Mouse (Mus musculus) intestine, embryonic 16.5 days (tissue): ENCODE results near the gene Gcg. TPM values are rescaled to one million over a fixed set of nuclear protein-coding genes. Genes with fewer than 3 reads are reported as not detected.

Experiments
- ATAC-seq: fragments of 200-750 bp; cut with Nextera tagmentation; 2 replicates; pipeline ENCODE4 v1.8.0; 2017; ENCODE audit warnings: moderate TSS enrichment, moderate library complexity
- H3K27ac ChIP-seq: fragments of 300-500 bp; sonication (generic); 2 replicates; pipeline ENCODE4 v1.5.1; 2014; ENCODE audit warnings: mild to moderate bottlenecking, low read length
- H3K27me3 ChIP-seq: fragments of 300-500 bp; sonication (generic); replicated peaks from 2 replicates; pipeline ENCODE4 v1.6.1; 2014; ENCODE audit warnings: low read length, control low read depth, mixed read lengths; ENCODE audit not compliant: control insufficient read depth, insufficient read depth
- H3K36me3 ChIP-seq: fragments of 300-500 bp; sonication (generic); 2 replicates; pipeline ENCODE4 v1.6.1; 2014; ENCODE audit warnings: low read length, control low read depth; ENCODE audit not compliant: control insufficient read depth, insufficient read depth
- H3K4me1 ChIP-seq: fragments of 300-500 bp; sonication (generic); 2 replicates; pipeline ENCODE4 v1.6.1; 2014; ENCODE audit warnings: low read length, control low read depth, mixed read lengths; ENCODE audit not compliant: control insufficient read depth, insufficient read depth
- H3K4me2 ChIP-seq: fragments of 300-500 bp; sonication (generic); 2 replicates; pipeline ENCODE4 v1.6.1; 2014; ENCODE audit warnings: low read depth, low read length, control low read depth
- H3K4me3 ChIP-seq: fragments of 300-500 bp; sonication (generic); 2 replicates; pipeline ENCODE4 v1.5.1; 2014; ENCODE audit warnings: mild to moderate bottlenecking, low read length
- H3K9ac ChIP-seq: fragments of 300-500 bp; sonication (generic); 2 replicates; pipeline ENCODE4 v1.6.1; 2014; ENCODE audit warnings: low read depth, low read length
- H3K9me3 ChIP-seq: fragments of 300-500 bp; sonication (generic); 2 replicates; pipeline ENCODE4 v1.6.1; 2016; ENCODE audit warnings: low read length, control low read depth; ENCODE audit not compliant: control insufficient read depth
- WGBS: fragments of 180-500 bp; shearing (Covaris S2); extraction: QIAGEN DNeasy Blood & Tissue Kit; methylation state at CpG from one replicate; pipeline ENCODE4 v1.1.7; 2014; 5-methylcytosine and 5-hydroxymethylcytosine counted together
- polyA plus RNA-seq: library from polyadenylated mRNA; unstranded; fragments of >200 nt; fragmentation: Nextera tagmentation; extraction: Ambion mirVana; gene quantifications from 2 replicates; pipeline ENCODE4 v1.2.1, GENCODE M21; 2015

Gene Gcg
- polyA plus RNA-seq, result 66.9 and 85.5 TPM in 2 replicates

- no peak for ATAC-seq
- no peaks in the 10 kb centered on the region for H3K27me3 ChIP-seq
- 72% methylated on average over 9 of the region's 9 CpGs for WGBS
- no peak within 1 kb of the TSS for H3K27ac ChIP-seq
- H3K9ac ChIP-seq, result no peak within 1 kb of the TSS
- H3K4me2 ChIP-seq, result no peak within 1 kb of the TSS
- no peaks in the 10 kb centered on the region for H3K9me3 ChIP-seq
- no peak within 1 kb of the TSS for H3K4me3 ChIP-seq
- no peaks in the 10 kb centered on the region for H3K4me1 ChIP-seq
- no peaks in the 10 kb centered on the region for H3K36me3 ChIP-seq
Measured at GRCm38 (mm10) chr2:62483550-62483949, at the start of gene Gcg. Gene Gcg (minus strand): TSS chr2:62483650.

- Histone ChIP-seq H3K36me3 (no peaks in the 10 kb centered on the region), H3K27ac (no peak overlapping the region), H3K4me3 (no peak overlapping the region), H3K27me3 (no peaks in the 10 kb centered on the region; the same call in 1 of the 2 replicates), H3K4me2 (no peak overlapping the region), H3K9ac (no peak overlapping the region), H3K9me3 (no peaks in the 10 kb centered on the region), H3K4me1 (no peaks in the 10 kb centered on the region)
- ATAC-seq, result no peak
- 34% methylated on average over 1 of the region's 1 CpGs for WGBS
Measured at GRCm38 (mm10) chr2:62531065-62531464, 47.6 kb upstream of the Gcg start.

GRCm38 (mm10) chr2:62526399-62526798 lies 42.9 kb upstream of the Gcg start:
- Histone ChIP-seq H3K36me3 (no peaks in the 10 kb centered on the region), H3K27me3 (no peaks in the 10 kb centered on the region), H3K4me2 (no peak overlapping the region), H3K9ac (no peak overlapping the region), H3K27ac (no peak overlapping the region), H3K4me3 (no peak overlapping the region), H3K4me1 (no peaks in the 10 kb centered on the region), H3K9me3 (no peaks in the 10 kb centered on the region)
- no peak for ATAC-seq
- 91% methylated on average over 9 of the region's 9 CpGs for WGBS

- WGBS, result 89% methylated on average over 2 of the region's 2 CpGs
- Histone ChIP-seq H3K27ac (no peak overlapping the region), H3K36me3 (no peaks in the 10 kb centered on the region), H3K4me3 (no peak overlapping the region), H3K9ac (no peak overlapping the region), H3K4me1 (no peaks in the 10 kb centered on the region), H3K27me3 (no peaks in the 10 kb centered on the region), H3K9me3 (no peaks in the 10 kb centered on the region), H3K4me2 (no peak overlapping the region)
- no peak for ATAC-seq
Measured at GRCm38 (mm10) chr2:62517790-62518189, 34.3 kb upstream of the Gcg start.

GRCm38 (mm10) chr2:62514477-62514876 lies 31.0 kb upstream of the Gcg start:
- Histone ChIP-seq H3K27me3 (no peaks in the 10 kb centered on the region), H3K9ac (no peak overlapping the region), H3K4me2 (no peak overlapping the region), H3K4me3 (no peak overlapping the region), H3K4me1 (no peaks in the 10 kb centered on the region), H3K27ac (no peak overlapping the region), H3K36me3 (no peaks in the 10 kb centered on the region), H3K9me3 (no peaks in the 10 kb centered on the region)
- ATAC-seq, result no peak
- 88% methylated on average over 6 of the region's 6 CpGs for WGBS

- H3K27me3 ChIP-seq, result no peaks in the 10 kb centered on the region
- H3K4me2 ChIP-seq, result no peak overlapping the region
- no peaks in the 10 kb centered on the region for H3K9me3 ChIP-seq
- no peak overlapping the region for H3K4me3 ChIP-seq
- 87% methylated on average over 15 of the region's 15 CpGs for WGBS
- no peak overlapping the region for H3K27ac ChIP-seq
- no peak for ATAC-seq
- H3K9ac ChIP-seq, result no peak overlapping the region
- no peaks in the 10 kb centered on the region for H3K4me1 ChIP-seq
- H3K36me3 ChIP-seq, result no peaks in the 10 kb centered on the region
Measured at GRCm38 (mm10) chr2:62513477-62513876, 30.0 kb upstream of the Gcg start.

- H3K9ac ChIP-seq, result no peak overlapping the region
- no peak overlapping the region for H3K27ac ChIP-seq
- H3K4me3 ChIP-seq, result no peak overlapping the region
- WGBS, result 76% methylated on average over 5 of the region's 5 CpGs
- no peak overlapping the region for H3K4me2 ChIP-seq
- no peaks in the 10 kb centered on the region for H3K27me3 ChIP-seq
- H3K4me1 ChIP-seq, result no peaks in the 10 kb centered on the region
- no peak for ATAC-seq
- no peaks in the 10 kb centered on the region for H3K36me3 ChIP-seq
- no peaks in the 10 kb centered on the region for H3K9me3 ChIP-seq
Measured at GRCm38 (mm10) chr2:62507130-62507529, 23.7 kb upstream of the Gcg start.

GRCm38 (mm10) chr2:62506441-62506840 lies 23.0 kb upstream of the Gcg start:
- H3K4me3 ChIP-seq, result no peak overlapping the region
- WGBS, result 65% methylated on average over 2 of the region's 2 CpGs
- H3K9ac ChIP-seq, result no peak overlapping the region
- no peak for ATAC-seq
- no peaks in the 10 kb centered on the region for H3K27me3 ChIP-seq
- H3K9me3 ChIP-seq, result no peaks in the 10 kb centered on the region
- no peak overlapping the region for H3K27ac ChIP-seq
- no peaks in the 10 kb centered on the region for H3K4me1 ChIP-seq
- no peak overlapping the region for H3K4me2 ChIP-seq
- no peaks in the 10 kb centered on the region for H3K36me3 ChIP-seq

- Histone ChIP-seq H3K4me2 (no peak overlapping the region), H3K27ac (no peak overlapping the region), H3K9ac (no peak overlapping the region), H3K27me3 (no peaks in the 10 kb centered on the region), H3K36me3 (no peaks in the 10 kb centered on the region), H3K9me3 (no peaks in the 10 kb centered on the region), H3K4me3 (no peak overlapping the region), H3K4me1 (no peaks in the 10 kb centered on the region)
- WGBS, result 80% methylated on average over 4 of the region's 4 CpGs
- no peak for ATAC-seq
Measured at GRCm38 (mm10) chr2:62504269-62504796, 20.9 kb upstream of the Gcg start.

- H3K27me3 ChIP-seq, result no peaks in the 10 kb centered on the region
- no peak overlapping the region for H3K4me3 ChIP-seq
- WGBS, result 83% methylated on average over 5 of the region's 5 CpGs
- H3K9me3 ChIP-seq, result no peaks in the 10 kb centered on the region
- H3K36me3 ChIP-seq, result no peaks in the 10 kb centered on the region
- H3K4me1 ChIP-seq, result no peaks in the 10 kb centered on the region
- no peak overlapping the region for H3K4me2 ChIP-seq
- H3K27ac ChIP-seq, result no peak overlapping the region
- H3K9ac ChIP-seq, result no peak overlapping the region
- ATAC-seq, result no peak
Measured at GRCm38 (mm10) chr2:62503326-62503725, 19.9 kb upstream of the Gcg start.
